8 mouse cellular contexts compared by ENCODE assay signal in genomic region chr2:151037876-151038552, GRCm38 (mm10). TPM values are rescaled to one million over a fixed set of nuclear protein-coding genes. Genes with fewer than 3 reads are reported as not detected.
DNase-seq lines count a peak whose midpoint lies in the region; ATAC-seq and TF ChIP-seq lines count a peak whose summit lies in the region.

No protein-coding gene starts in this region.

- peaks cover 15% of the 10 kb centered on the region for H3K4me1 ChIP-seq in heart, postnatal 0 days (ENCODE audit: control insufficient read depth, insufficient read depth)

- H3K9me3 ChIP-seq in heart, postnatal 0 days (replicated peaks; ENCODE audit: control insufficient read depth, low read length) = no peaks in the 10 kb centered on the region

- H3K4me3 ChIP-seq in heart, postnatal 0 days (ENCODE audit: low read depth, low read length) = peak overlapping the region; percentile 88

- no peak for TF ChIP-seq EP300 in heart, postnatal 0 days (IDR thresholded peaks at IDR 0.05; ENCODE audit: low read depth)

- peak overlapping the region; percentile 98 for H3K4me2 ChIP-seq in heart, postnatal 0 days (ENCODE audit: low read depth, low read length)

- H3K27ac ChIP-seq in heart, postnatal 0 days (ENCODE audit: low read depth) = no peak overlapping the region

- H3K9ac ChIP-seq in heart, postnatal 0 days (replicated peaks; ENCODE audit: low read depth, low read length) = peak overlapping the region; percentile 86; the same call in 1 of the 2 replicates

- no peak for TF ChIP-seq CTCF in heart, postnatal 0 days (IDR thresholded peaks at IDR 0.05; ENCODE audit: low read depth)

- no peak for DNase-seq in frontal cortex, postnatal 10 days (ENCODE audit: low spot score in 2 of 2)
- DNase-seq in A20 (ENCODE audit: low read depth, low spot score) = peak; percentile 30
- peak; percentile 83 for DNase-seq in c-Kit-positive CD71-positive TER-119-positive erythroid progenitor cells, embryonic 14.5 days (ENCODE audit: low spot score)
- no peak for DNase-seq in heart, postnatal 0 days (ENCODE audit: low spot score)
- DNase-seq in lung, postnatal 36 days = peak; percentile 11
- DNase-seq in spleen, postnatal 36 days (ENCODE audit: low spot score in 2 of 2) = peak; percentile 26 to 53
- DNase-seq in gastrocnemius, postnatal 25 days = no peak

- 48% methylated on average over 18 of the region's 18 CpGs for WGBS in heart, postnatal 0 days

- ATAC-seq in frontal cortex, adult (ENCODE audit: low TSS enrichment) = 0 out of 2 replicates have a peak, but pooled peaks have one; percentile 20
- ATAC-seq in heart, postnatal 0 days (ENCODE audit: insufficient read depth, low read depth) = no peak

- no peaks in the 10 kb centered on the region for H3K36me3 ChIP-seq in heart, postnatal 0 days (replicated peaks; ENCODE audit: control insufficient read depth, insufficient read depth, low read length)

- H3K27me3 ChIP-seq in heart, postnatal 0 days (ENCODE audit: control insufficient read depth, insufficient read depth, low read length) = no peaks in the 10 kb centered on the region

RNA-seq across cellular contexts. Expression of gene Ninl, which starts 1.2 kb away (rescaled TPM):
- 0.27 and 1.7 TPM in 2 replicates for total RNA-seq in heart, postnatal 0 days (2014; rRNA removed; ENCODE audit: low replicate concordance)
- polyA plus RNA-seq in heart, postnatal 0 days (2015; fragmentation: Nextera tagmentation; extraction: Ambion mirVana) = 1.2 and 1.4 TPM in 2 replicates
- total RNA-seq in gastrocnemius, postnatal 25 days (2021) = under 1 TPM; 0.29 to 0.43 TPM

RNA-seq across cellular contexts. Expression of gene Nanp, which starts 1.2 kb away (rescaled TPM):
- total RNA-seq in heart, postnatal 0 days (2014; rRNA removed; ENCODE audit: low replicate concordance) = 7.0 and 9.3 TPM in 2 replicates
- 11.7 and 15.5 TPM in 2 replicates for polyA plus RNA-seq in heart, postnatal 0 days (2015; fragmentation: Nextera tagmentation; extraction: Ambion mirVana)
- 1 to 10 TPM; 3.3 to 3.4 TPM for total RNA-seq in gastrocnemius, postnatal 25 days (2021)

RNA-seq across cellular contexts. Expression of gene Gm14151, which starts 54.1 kb away (rescaled TPM):
- not detected in 2 replicates for total RNA-seq in heart, postnatal 0 days (2014; rRNA removed; ENCODE audit: low replicate concordance)
- not detected in 2 replicates for polyA plus RNA-seq in heart, postnatal 0 days (2015; fragmentation: Nextera tagmentation; extraction: Ambion mirVana)
- total RNA-seq in gastrocnemius, postnatal 25 days (2021) = not detected

Comparison
In these comparisons a context has a peak if more than half of its experiments do, and no peak if none do; other contexts are left out.
1. DNase-seq: peak in A20 (single experiment), c-Kit-positive CD71-positive TER-119-positive erythroid progenitor cells, embryonic 14.5 days (single experiment), lung, postnatal 36 days (single experiment) and spleen, postnatal 36 days (2 of 2); none in frontal cortex, postnatal 10 days (0 of 2), heart, postnatal 0 days (single experiment) and gastrocnemius, postnatal 25 days (single experiment).